Mouse (Mus musculus) lung, embryonic 15.5 days (tissue): Measurements from ENCODE around the gene Hist1h4k. TPM values are rescaled to one million over a fixed set of nuclear protein-coding genes. Genes with fewer than 3 reads are reported as not detected.

Experiments used
- ATAC-seq: fragments of 200-750 bp; cut with Nextera tagmentation; 2 replicates; pipeline ENCODE4 v1.8.0; 2017; ENCODE audit warnings: moderate number of reproducible peaks, borderline replicate concordance; ENCODE audit not compliant: low FRiP score, low TSS enrichment; ENCODE audit errors: extremely low read depth
- H3K27ac ChIP-seq: fragments of 300-500 bp; sonication (generic); 2 replicates; pipeline ENCODE4 v1.5.1; 2015; ENCODE audit warnings: moderate library complexity, mild to moderate bottlenecking, inconsistent platforms
- H3K27me3 ChIP-seq: fragments of 300-500 bp; sonication (generic); 2 replicates; pipeline ENCODE4 v1.6.1; 2015; ENCODE audit warnings: inconsistent platforms
- H3K36me3 ChIP-seq: fragments of 300-500 bp; sonication (generic); 2 replicates; pipeline ENCODE4 v1.6.1; 2015; ENCODE audit warnings: inconsistent platforms
- H3K4me1 ChIP-seq: fragments of 300-500 bp; sonication (generic); 2 replicates; pipeline ENCODE4 v1.6.1; 2015; ENCODE audit warnings: inconsistent platforms
- H3K4me2 ChIP-seq: fragments of 300-500 bp; sonication (generic); 2 replicates; pipeline ENCODE4 v1.6.1; 2015; ENCODE audit warnings: inconsistent platforms, mild to moderate bottlenecking, moderate library complexity
- H3K4me3 ChIP-seq: fragments of 300-500 bp; sonication (generic); 2 replicates; pipeline ENCODE4 v1.5.1; 2015; ENCODE audit warnings: mild to moderate bottlenecking, inconsistent platforms
- H3K9ac ChIP-seq: fragments of 300-500 bp; sonication (generic); 2 replicates; pipeline ENCODE4 v1.6.1; 2015; ENCODE audit warnings: inconsistent platforms
- H3K9me3 ChIP-seq: fragments of 300-500 bp; sonication (generic); 2 replicates; pipeline ENCODE4 v1.6.1; 2016; ENCODE audit warnings: inconsistent platforms
- WGBS: fragments of 180-500 bp; shearing (Covaris S2); methylation state at CpG from one replicate; pipeline ENCODE4 v1.1.7; 2015; 5-methylcytosine and 5-hydroxymethylcytosine counted together
- microRNA-seq: library from miRNA; unstranded; fragments of <30 nt; microRNA quantifications from one replicate; pipeline ENCODE4, GENCODE M21; 2016
- polyA plus RNA-seq: library from polyadenylated mRNA; unstranded; fragments of >200 nt; fragmentation: Nextera tagmentation; extraction: Ambion mirVana; gene quantifications from 2 replicates; pipeline ENCODE4 v1.2.1, GENCODE M21; 2015

Hist1h4k gene
- polyA plus RNA-seq, 1 experiment from 2014 or later = 3.1 TPM

DNA sequence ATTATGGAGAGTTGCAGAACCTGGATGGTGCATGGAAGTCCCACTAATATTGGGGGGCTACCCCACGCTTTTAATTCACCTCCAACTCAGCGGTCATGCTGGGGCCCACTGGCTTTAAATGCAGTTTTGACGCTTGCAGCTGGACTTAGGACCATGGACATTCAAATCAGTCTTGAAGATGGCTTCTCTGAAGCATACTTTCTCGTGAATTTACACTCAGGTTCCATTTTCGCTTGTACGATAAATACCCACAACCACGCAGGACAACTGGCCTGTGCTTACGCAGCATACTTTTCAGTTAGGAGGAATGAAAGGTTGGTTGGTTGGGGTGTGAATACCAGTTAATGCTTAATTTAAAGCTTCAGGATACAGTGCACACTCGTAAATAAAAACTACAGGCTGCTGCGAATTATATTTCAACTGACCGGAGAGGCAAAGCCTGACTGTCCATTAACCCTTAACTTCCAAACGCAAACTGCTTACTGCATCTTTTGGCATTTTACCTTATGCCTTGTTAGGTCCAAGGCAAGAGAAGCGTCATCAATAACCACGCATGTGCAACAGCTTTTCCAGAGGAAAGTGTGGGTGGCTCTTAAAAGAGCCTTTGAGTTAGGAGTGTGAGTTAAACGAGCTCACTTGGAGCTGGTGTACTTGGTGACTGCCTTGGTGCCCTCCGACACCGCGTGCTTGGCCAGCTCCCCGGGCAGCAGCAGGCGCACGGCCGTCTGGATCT, 35.0 kb downstream of the Hist1h4k start:
- H3K36me3 ChIP-seq = no peaks in the 10 kb centered on the region
- no peaks in the 10 kb centered on the region for H3K9me3 ChIP-seq
- peak overlapping the region; percentile 80 for H3K4me2 ChIP-seq
- under 1% methylated on average over 22 of the region's 22 CpGs for WGBS
- H3K27ac ChIP-seq = peak overlapping the region; percentile 89
- H3K27me3 ChIP-seq = no peaks in the 10 kb centered on the region
- ATAC-seq = no peak
- peaks cover 24% of the 10 kb centered on the region for H3K4me1 ChIP-seq
- H3K4me3 ChIP-seq = peak overlapping the region; percentile 34
- H3K9ac ChIP-seq = peak overlapping the region; percentile 62

DNA sequence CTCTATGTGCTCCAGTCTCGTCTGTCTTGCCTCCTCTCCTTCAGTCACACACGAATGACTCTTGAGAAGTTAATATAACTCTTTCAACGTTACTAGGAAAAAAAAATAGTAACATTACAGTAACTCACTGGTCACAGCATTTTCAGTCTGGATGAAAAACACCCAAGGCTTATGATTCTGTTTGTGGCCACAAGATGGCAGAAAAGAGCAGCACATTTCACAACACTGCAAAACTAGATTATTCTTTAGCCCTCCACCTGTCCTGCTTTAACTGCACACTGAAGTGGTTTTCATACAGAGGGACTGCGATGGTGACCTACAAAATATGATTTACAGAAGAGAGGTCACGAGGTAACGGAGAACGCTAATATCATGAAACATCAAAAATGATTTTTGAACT, 35.6 kb downstream of the Hist1h4k start:
- Histone ChIP-seq H3K4me1 (peaks cover 20% of the 10 kb centered on the region), H3K36me3 (no peaks in the 10 kb centered on the region), H3K27ac (peak overlapping the region; percentile 89), H3K4me2 (peak overlapping the region; percentile 80), H3K27me3 (no peaks in the 10 kb centered on the region), H3K9me3 (no peaks in the 10 kb centered on the region), H3K9ac (peak overlapping the region; percentile 62), H3K4me3 (peak overlapping the region; percentile 34)
- WGBS = 0% methylated on average over 7 of the region's 7 CpGs
- no peak for ATAC-seq

DNA sequence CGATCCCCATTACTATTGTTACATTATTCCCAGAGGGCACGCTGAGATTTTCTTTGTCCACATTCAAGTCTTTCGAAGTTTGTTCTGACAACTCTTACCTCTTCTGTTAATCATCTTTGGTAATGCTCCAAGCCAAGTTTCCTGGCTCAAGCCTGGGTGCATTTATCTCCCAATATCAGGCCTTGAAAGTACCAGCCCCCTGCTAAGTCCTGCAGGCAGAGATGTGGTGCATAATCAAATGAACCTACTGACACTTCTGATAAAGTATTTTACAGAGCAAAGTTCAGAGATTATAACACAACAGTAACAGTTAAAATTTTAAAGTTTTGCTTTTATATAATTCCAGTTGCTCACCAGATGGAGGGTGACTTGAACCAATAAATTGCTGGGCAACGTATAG, 38.6 kb downstream of the Hist1h4k start:
- H3K27me3 ChIP-seq = no peaks in the 10 kb centered on the region
- ATAC-seq = no peak
- no peak overlapping the region for H3K27ac ChIP-seq
- 19% methylated on average over 4 of the region's 4 CpGs for WGBS
- H3K4me1 ChIP-seq = peaks cover 10% of the 10 kb centered on the region
- no peaks in the 10 kb centered on the region for H3K36me3 ChIP-seq
- peak overlapping the region; percentile 61 for H3K4me2 ChIP-seq
- H3K9me3 ChIP-seq = no peaks in the 10 kb centered on the region
- no peak overlapping the region for H3K9ac ChIP-seq
- peak overlapping the region; percentile 75 for H3K4me3 ChIP-seq

DNA sequence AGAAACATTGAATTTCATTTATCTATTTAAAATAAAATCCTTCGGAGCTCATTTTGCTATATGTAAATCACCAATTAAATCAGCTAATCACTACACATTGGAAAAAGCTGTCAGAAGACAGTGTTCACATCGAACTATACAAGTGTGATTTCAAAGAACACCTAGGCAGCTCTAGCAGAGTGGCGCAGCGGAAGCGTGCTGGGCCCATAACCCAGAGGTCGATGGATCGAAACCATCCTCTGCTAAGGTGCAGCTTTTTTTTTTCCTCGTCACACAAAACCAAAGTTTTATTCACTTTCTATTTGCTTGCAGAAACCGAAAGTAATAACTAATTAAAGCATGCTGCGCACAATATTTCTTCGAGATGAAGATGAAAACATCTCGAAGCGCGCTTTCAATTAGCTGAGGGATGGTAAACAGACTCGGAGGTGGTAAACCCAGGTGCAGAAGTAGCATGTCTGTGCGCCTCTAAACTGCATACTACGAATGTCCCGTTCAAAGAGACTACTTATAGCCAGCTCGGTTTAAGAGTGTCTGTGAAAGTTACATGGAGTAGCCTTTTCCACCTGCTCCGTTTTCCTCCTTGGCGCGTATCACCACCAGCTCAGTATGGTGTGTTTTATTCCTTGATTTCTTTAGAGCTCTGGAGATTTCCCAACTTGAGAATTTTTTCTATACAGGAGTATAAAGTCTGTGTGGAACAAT, 39.3 kb downstream of the Hist1h4k start:
- Histone ChIP-seq H3K9me3 (no peaks in the 10 kb centered on the region), H3K36me3 (no peaks in the 10 kb centered on the region), H3K4me2 (peak overlapping the region; percentile 61), H3K4me1 (peaks cover 10% of the 10 kb centered on the region), H3K4me3 (peak overlapping the region; percentile 75), H3K9ac (peak overlapping the region; percentile 39; the same call in 1 of the 2 replicates), H3K27me3 (no peaks in the 10 kb centered on the region), H3K27ac (peak overlapping the region; percentile 49; the same call in 1 of the 2 replicates)
- ATAC-seq = peak; percentile 78; the same call in 1 of the 2 replicates
- under 1% methylated on average over 22 of the region's 22 CpGs for WGBS

DNA sequence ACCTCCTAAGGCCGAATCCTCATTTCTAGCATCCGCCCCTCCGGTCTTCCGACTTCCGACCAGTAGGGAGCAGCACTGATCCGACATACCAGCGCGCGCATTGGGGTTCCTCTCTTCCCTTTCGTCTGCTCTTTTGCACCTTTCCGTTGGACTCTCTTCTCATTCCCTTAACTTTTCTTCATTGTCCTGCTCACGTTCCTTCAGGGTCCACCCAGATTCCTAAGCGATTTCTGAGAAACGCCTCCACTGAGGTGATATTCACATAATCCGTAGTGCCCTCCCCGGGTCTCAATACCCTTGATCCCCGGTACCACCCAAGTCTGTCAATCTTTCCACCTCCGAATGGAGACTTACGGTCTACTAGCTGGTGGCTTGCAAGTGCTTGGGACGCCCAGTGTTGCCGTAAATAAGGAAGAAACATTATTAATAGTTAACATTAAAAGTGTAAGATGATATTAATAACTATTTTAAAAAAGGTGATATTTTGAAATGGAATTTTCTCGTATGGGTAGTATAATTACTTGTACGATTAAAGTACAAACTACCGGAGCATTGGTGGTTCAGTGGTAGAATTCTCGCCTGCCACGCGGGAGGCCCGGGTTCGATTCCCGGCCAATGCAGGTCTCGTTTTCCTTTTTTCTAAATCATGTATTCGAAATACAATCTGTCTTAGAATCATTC, 40.1 kb downstream of the Hist1h4k start:
- Histone ChIP-seq H3K27ac (peak overlapping the region; percentile 93), H3K36me3 (no peaks in the 10 kb centered on the region), H3K9ac (peak overlapping the region; percentile 55), H3K9me3 (no peaks in the 10 kb centered on the region), H3K27me3 (no peaks in the 10 kb centered on the region), H3K4me3 (peak overlapping the region; percentile 75), H3K4me2 (peak overlapping the region; percentile 61), H3K4me1 (peaks cover 6% of the 10 kb centered on the region)
- WGBS = under 1% methylated on average over 32 of the region's 32 CpGs
- peak; percentile 73; the same call in 1 of the 2 replicates for ATAC-seq

DNA sequence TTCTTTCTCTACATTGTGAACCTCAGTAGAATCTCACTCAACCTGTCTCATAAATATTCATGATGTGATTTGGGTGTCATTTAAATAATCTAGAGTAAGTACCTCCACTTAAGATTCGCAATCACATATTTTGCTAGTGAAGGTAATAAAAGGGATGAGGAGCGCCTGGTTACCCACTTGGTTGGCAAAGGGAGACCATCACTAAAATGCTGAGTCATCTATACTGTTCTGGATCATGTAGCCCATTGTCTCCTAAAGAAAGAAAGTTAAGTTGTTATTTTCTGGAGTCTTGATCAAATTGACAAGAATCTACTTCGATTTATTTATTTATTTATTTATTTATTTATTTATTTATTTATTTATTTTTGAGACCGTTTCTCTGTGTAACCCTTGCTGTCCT, 43.6 kb downstream of the Hist1h4k start:
- no peak overlapping the region for H3K4me3 ChIP-seq
- WGBS = 66% methylated on average over 4 of the region's 4 CpGs
- H3K27ac ChIP-seq = no peak overlapping the region
- no peaks in the 10 kb centered on the region for H3K9me3 ChIP-seq
- H3K27me3 ChIP-seq = no peaks in the 10 kb centered on the region
- H3K9ac ChIP-seq = no peak overlapping the region
- H3K4me2 ChIP-seq = no peak overlapping the region
- no peak for ATAC-seq
- 0 out of 2 replicates have a peak, but pooled peaks cover 2% of the 10 kb centered on the region for H3K4me1 ChIP-seq
- no peaks in the 10 kb centered on the region for H3K36me3 ChIP-seq

Small RNA genes within 50 kb of the gene (microRNA-seq; reads per million reads assigned to microRNA genes)
- gene Gm44346 (not detected), gene Gm44357 (not detected), gene Gm44367 (not detected), gene Gm44454 (0.56 reads per million)

Other genes with a start within 250 kb of the Hist1h4k start
- gene Gm11273, start 249.1 kb downstream of the Hist1h4k start, polyA plus RNA-seq = 4.9 and 6.1 TPM in 2 replicates
- 5.5 and 6.8 TPM in 2 replicates for gene Zkscan8, start 219.4 kb downstream of the Hist1h4k start, polyA plus RNA-seq
- gene Olfr1366, start 207.7 kb downstream of the Hist1h4k start, polyA plus RNA-seq = 0.10 and 0.26 TPM in 2 replicates
- 0.04 TPM in 1 of 2 replicates, not detected in the other for gene Olfr1535, start 190.6 kb downstream of the Hist1h4k start, polyA plus RNA-seq
- not detected in 2 replicates for gene Olfr1364, start 168.7 kb downstream of the Hist1h4k start, polyA plus RNA-seq
- not detected in 2 replicates for gene Olfr1362, start 136.5 kb downstream of the Hist1h4k start, polyA plus RNA-seq
- not detected in 2 replicates for gene Olfr11, start 108.0 kb downstream of the Hist1h4k start, polyA plus RNA-seq
- not detected in 2 replicates for gene Olfr1361, start 87.1 kb downstream of the Hist1h4k start, polyA plus RNA-seq
- not detected in 2 replicates for gene Olfr1360, start 73.1 kb downstream of the Hist1h4k start, polyA plus RNA-seq
- not detected in 2 replicates for gene Olfr1359, start 52.4 kb downstream of the Hist1h4k start, polyA plus RNA-seq
- gene Hist1h2bl, start 34.4 kb downstream of the Hist1h4k start, polyA plus RNA-seq = 2.0 and 3.0 TPM in 2 replicates
- 25.5 and 29.4 TPM in 2 replicates for gene Hist1h2ai, start 34.1 kb downstream of the Hist1h4k start, polyA plus RNA-seq
- 11.8 and 14.4 TPM in 2 replicates for gene Hist1h3h, start 32.8 kb downstream of the Hist1h4k start, polyA plus RNA-seq
- gene Hist1h2bm, start 28.5 kb downstream of the Hist1h4k start, polyA plus RNA-seq = 4.5 and 5.5 TPM in 2 replicates
- gene Hist1h4j, start 15.4 kb downstream of the Hist1h4k start, polyA plus RNA-seq = 1.8 and 3.1 TPM in 2 replicates
- 43.1 and 47.1 TPM in 2 replicates for gene Hist1h2ak, start 3.3 kb upstream of the Hist1h4k start, polyA plus RNA-seq
- 5.5 and 6.1 TPM in 2 replicates for gene Hist1h2bn, start 3.6 kb upstream of the Hist1h4k start, polyA plus RNA-seq
- gene Hist1h1b, start 30.1 kb upstream of the Hist1h4k start, polyA plus RNA-seq = 41.4 and 42.0 TPM in 2 replicates
- gene Hist1h3i, start 32.9 kb upstream of the Hist1h4k start, polyA plus RNA-seq = 137 and 172 TPM in 2 replicates
- gene Hist1h2an, start 36.7 kb upstream of the Hist1h4k start, polyA plus RNA-seq = 10.7 and 22.4 TPM in 2 replicates
- 2.1 and 3.1 TPM in 2 replicates for gene Hist1h2bp, start 37.0 kb upstream of the Hist1h4k start, polyA plus RNA-seq
- gene Hist1h2bq, start 59.7 kb upstream of the Hist1h4k start, polyA plus RNA-seq = 23.1 and 31.1 TPM in 2 replicates
- 1.7 TPM in 1 of 2 replicates, not detected in the other for gene Hist1h2ao, start 60.0 kb upstream of the Hist1h4k start, polyA plus RNA-seq
- not detected in 2 replicates for gene Hist1h4m, start 61.2 kb upstream of the Hist1h4k start, polyA plus RNA-seq
- gene Hist1h4n, start 81.7 kb upstream of the Hist1h4k start, polyA plus RNA-seq = 19.5 and 22.5 TPM in 2 replicates
- 3,976 and 4,351 TPM in 2 replicates for gene Hist1h2ap, start 83.0 kb upstream of the Hist1h4k start, polyA plus RNA-seq
- gene Hist1h2br, start 83.2 kb upstream of the Hist1h4k start, polyA plus RNA-seq = 26.7 and 30.8 TPM in 2 replicates
- gene Zfp184, start 194.6 kb upstream of the Hist1h4k start, polyA plus RNA-seq = 11.6 and 13.3 TPM in 2 replicates
- gene Pom121l2, start 230.7 kb upstream of the Hist1h4k start, polyA plus RNA-seq = 0.09 and 0.32 TPM in 2 replicates